10 mouse cellular contexts compared by ENCODE assay signal in the genomic region with DNA sequence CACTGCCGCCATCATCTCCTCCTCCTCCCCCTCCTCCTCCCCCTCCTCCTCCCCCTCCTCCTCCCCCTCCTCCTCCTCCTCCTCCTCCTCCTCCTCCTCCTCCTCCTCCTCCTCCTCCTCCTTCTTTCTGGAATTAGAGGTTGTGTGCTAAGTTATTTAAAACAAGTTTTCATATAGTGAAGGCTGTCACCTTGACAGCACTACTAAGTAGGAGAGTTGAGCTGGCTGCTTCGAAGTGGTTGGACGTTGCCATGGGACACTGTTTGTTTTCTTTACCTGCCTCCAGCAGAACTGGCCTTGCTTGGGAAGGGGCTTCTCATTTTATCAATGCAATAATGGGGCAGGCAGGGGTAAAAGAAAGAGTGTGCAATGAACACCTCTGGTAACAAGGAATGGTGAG. TPM values are rescaled to one million over a fixed set of nuclear protein-coding genes. Genes with fewer than 3 reads are reported as not detected.
DNase-seq lines count a peak whose midpoint lies in the region; ATAC-seq and TF ChIP-seq lines count a peak whose summit lies in the region.
"Had no signal": no experiment of that assay in that cellular context is flagged by ENCODE, and none has a peak within 500 bp of the region (broad histone marks: within the 10 kb centered on the region; RNA-seq: fewer than 3 reads in every experiment).

Gene Gm17402, minus strand, starts transcription at position 101 of the 400 bp plus-strand sequence.

- TF ChIP-seq POLR2A in ES-Bruce4 (IDR thresholded peaks at IDR 0.05; ENCODE audit: insufficient read depth, low read length): no peak

- no peaks in the 10 kb centered on the region for H3K36me3 ChIP-seq in heart, embryonic 12.5 days
- H3K36me3 ChIP-seq in ES-Bruce4 (ENCODE audit: control insufficient read depth, insufficient read depth, low read length, poor library complexity, severe bottlenecking): no peaks in the 10 kb centered on the region
- no peaks in the 10 kb centered on the region for H3K36me3 ChIP-seq in heart, postnatal 0 days (replicated peaks; ENCODE audit: control insufficient read depth, insufficient read depth, low read length)
- H3K36me3 ChIP-seq in liver, postnatal 0 days (replicated peaks; ENCODE audit: insufficient read depth, low read length): no peaks in the 10 kb centered on the region

- peak within 1 kb of the TSS; percentile 68 for H3K4me3 ChIP-seq in heart, embryonic 12.5 days
- peak within 1 kb of the TSS; percentile 56 for H3K4me3 ChIP-seq in ES-Bruce4 (ENCODE audit: low read depth, low read length)
- H3K4me3 ChIP-seq in heart, postnatal 0 days (ENCODE audit: low read depth, low read length): peak within 1 kb of the TSS; percentile 78
- H3K4me3 ChIP-seq in liver, postnatal 0 days (ENCODE audit: low read depth, low read length): peak within 1 kb of the TSS; percentile 37

- no peak for TF ChIP-seq EP300 in ES-Bruce4 (IDR thresholded peaks at IDR 0.05; ENCODE audit: insufficient read depth, low read depth, low read length)
- no peak for TF ChIP-seq EP300 in heart, postnatal 0 days (IDR thresholded peaks at IDR 0.05; ENCODE audit: low read depth)
- no peak for TF ChIP-seq EP300 in liver, postnatal 0 days (IDR thresholded peaks at IDR 0.05; ENCODE audit: low read depth)

- no peak for DNase-seq in heart, adult 8-10 months (ENCODE audit: low spot score)
- DNase-seq in heart, postnatal 0 days (ENCODE audit: low spot score): peak; percentile 14
- DNase-seq in liver, postnatal 0 days: no peak
- DNase-seq in spleen, postnatal 36 days (ENCODE audit: low spot score in 2 of 2): no peak
- no peak for DNase-seq in ovary, postnatal 10 days (ENCODE audit: low spot score)
- DNase-seq: spleen, adult 18-20 months had no signal

- H3K4me1 ChIP-seq in heart, embryonic 12.5 days (replicated peaks): peaks cover 14% of the 10 kb centered on the region
- H3K4me1 ChIP-seq in ES-Bruce4 (ENCODE audit: control insufficient read depth, insufficient read depth, low read length): no peaks in the 10 kb centered on the region
- peaks cover 27% of the 10 kb centered on the region for H3K4me1 ChIP-seq in heart, postnatal 0 days (ENCODE audit: control insufficient read depth, insufficient read depth)
- peaks cover 5% of the 10 kb centered on the region; the same call in 1 of the 2 replicates for H3K4me1 ChIP-seq in liver, postnatal 0 days (ENCODE audit: insufficient read depth)

- H3K9ac ChIP-seq in heart, embryonic 12.5 days: peak within 1 kb of the TSS; percentile 72
- H3K9ac ChIP-seq in ES-Bruce4 (ENCODE audit: low read depth, poor library complexity, severe bottlenecking): 0 out of 2 replicates have a peak within 1 kb of the TSS, but pooled peaks have one; percentile 18
- H3K9ac ChIP-seq in heart, postnatal 0 days (replicated peaks; ENCODE audit: low read depth, low read length): peak within 1 kb of the TSS; percentile 64
- no peak within 1 kb of the TSS for H3K9ac ChIP-seq in liver, postnatal 0 days (replicated peaks)

- no peak for TF ChIP-seq CTCF in ES-Bruce4 (IDR thresholded peaks at IDR 0.05; ENCODE audit: low read depth, low read length)
- TF ChIP-seq CTCF in heart, postnatal 0 days (IDR thresholded peaks at IDR 0.05; ENCODE audit: low read depth): no peak
- TF ChIP-seq CTCF in liver, postnatal 0 days (IDR thresholded peaks at IDR 0.05; ENCODE audit: low read depth): no peak

- no peaks in the 10 kb centered on the region for H3K27me3 ChIP-seq in heart, embryonic 12.5 days (replicated peaks)
- H3K27me3 ChIP-seq in ES-Bruce4 (ENCODE audit: control insufficient read depth, insufficient read depth, low read length, poor library complexity, severe bottlenecking): no peaks in the 10 kb centered on the region; the same call in none of the 2 replicates
- no peaks in the 10 kb centered on the region for H3K27me3 ChIP-seq in heart, postnatal 0 days (ENCODE audit: control insufficient read depth, insufficient read depth, low read length)
- peaks cover 10% of the 10 kb centered on the region for H3K27me3 ChIP-seq in liver, postnatal 0 days (ENCODE audit: insufficient read depth, low read length)

- peak within 1 kb of the TSS; percentile 78 for H3K4me2 ChIP-seq in heart, embryonic 12.5 days
- peak within 1 kb of the TSS; percentile 86 for H3K4me2 ChIP-seq in heart, postnatal 0 days (ENCODE audit: low read depth, low read length)
- H3K4me2 ChIP-seq in liver, postnatal 0 days (ENCODE audit: low read depth, low read length): peak within 1 kb of the TSS; percentile 70

- ATAC-seq in heart, embryonic 12.5 days (ENCODE audit: insufficient number of reproducible peaks, low FRiP score): no peak
- no peak for ATAC-seq in heart, postnatal 0 days (ENCODE audit: insufficient read depth, low read depth)
- ATAC-seq in liver, postnatal 0 days: no peak
- no peak for ATAC-seq in erythroid progenitor cell, adult 5-6 weeks (replicated peaks; ENCODE audit: low FRiP score, poor library complexity, severe bottlenecking)

- no peaks in the 10 kb centered on the region for H3K9me3 ChIP-seq in heart, embryonic 12.5 days (replicated peaks)
- H3K9me3 ChIP-seq in ES-Bruce4 (replicated peaks; ENCODE audit: control insufficient read depth, insufficient read depth, low read length, poor library complexity, severe bottlenecking): peaks cover 3% of the 10 kb centered on the region; the same call in 1 of the 2 replicates
- no peaks in the 10 kb centered on the region for H3K9me3 ChIP-seq in heart, postnatal 0 days (replicated peaks; ENCODE audit: control insufficient read depth, low read length)
- H3K9me3 ChIP-seq in liver, postnatal 0 days (ENCODE audit: low read length): no peaks in the 10 kb centered on the region

- H3K27ac ChIP-seq in heart, embryonic 12.5 days (ENCODE audit: poor library complexity, severe bottlenecking): no peak within 1 kb of the TSS
- H3K27ac ChIP-seq in ES-Bruce4 (ENCODE audit: insufficient read depth, low read length): no peak within 1 kb of the TSS
- peak within 1 kb of the TSS; percentile 78 for H3K27ac ChIP-seq in heart, postnatal 0 days (ENCODE audit: low read depth)
- no peak within 1 kb of the TSS for H3K27ac ChIP-seq in liver, postnatal 0 days (ENCODE audit: low read depth)

- 29% methylated on average over 3 of the region's 3 CpGs for WGBS in heart, embryonic 12.5 days
- WGBS in heart, postnatal 0 days: 17% methylated on average over 3 of the region's 3 CpGs
- WGBS in liver, postnatal 0 days (ENCODE audit: insufficient replicate concordance): 50% methylated on average over 3 of the region's 3 CpGs

RNA-seq across cellular contexts. Expression of gene Gm17402, which starts in this region (rescaled TPM):
- not detected in 2 replicates for polyA plus RNA-seq in heart, embryonic 12.5 days (2016; fragmentation: Nextera tagmentation; extraction: Ambion mirVana)
- not detected for total RNA-seq in heart, adult 8-10 months (2022)
- not detected in 2 replicates for polyA plus RNA-seq in ES-Bruce4 (2011; ENCODE audit: insufficient read depth, insufficient read length, low read depth, missing spikeins)
- total RNA-seq in heart, postnatal 0 days (2014; rRNA removed; ENCODE audit: low replicate concordance): not detected in 2 replicates
- polyA plus RNA-seq in heart, postnatal 0 days (2015; fragmentation: Nextera tagmentation; extraction: Ambion mirVana): not detected in 2 replicates
- polyA plus RNA-seq in liver, postnatal 0 days (2015; fragmentation: Nextera tagmentation; extraction: Ambion mirVana): not detected in 2 replicates
- total RNA-seq in erythroid progenitor cell, adult 5-6 weeks (2015; ENCODE audit: low replicate concordance): not detected in 2 replicates
- not detected in 2 replicates for total RNA-seq in erythroid progenitor cell, adult 5-6 weeks (2017; ENCODE audit: low replicate concordance)
- total RNA-seq: left cerebral cortex, adult 8-10 months had no signal

Comparison
In these comparisons a context has a peak if more than half of its experiments do, and no peak if none do; other contexts are left out.
1. Peak in DNase-seq, H3K4me3 ChIP-seq, H3K27ac ChIP-seq, H3K9ac ChIP-seq and H3K4me2 ChIP-seq in heart, postnatal 0 days; RNA of the gene not detected or under 1 TPM.